Mouse (Mus musculus) bone marrow, adult 2 months (tissue): Measurements from ENCODE around the gene Actb.

Experiments used
- CTCF ChIP-seq: fragments of 200-500 bp; IDR thresholded peaks from 2 replicates; pipeline ENCODE4 v1.5.1; 2011; ENCODE audit warnings: low read length, control low read depth; ENCODE audit not compliant: control insufficient read depth, insufficient read depth
- POLR2A ChIP-seq: fragments of 200-500 bp; IDR thresholded peaks from 2 replicates; pipeline ENCODE4 v1.6.1; 2011; ENCODE audit warnings: low read depth, mild to moderate bottlenecking, control low read depth, low read length, borderline replicate concordance; ENCODE audit not compliant: control insufficient read depth

DNA sequence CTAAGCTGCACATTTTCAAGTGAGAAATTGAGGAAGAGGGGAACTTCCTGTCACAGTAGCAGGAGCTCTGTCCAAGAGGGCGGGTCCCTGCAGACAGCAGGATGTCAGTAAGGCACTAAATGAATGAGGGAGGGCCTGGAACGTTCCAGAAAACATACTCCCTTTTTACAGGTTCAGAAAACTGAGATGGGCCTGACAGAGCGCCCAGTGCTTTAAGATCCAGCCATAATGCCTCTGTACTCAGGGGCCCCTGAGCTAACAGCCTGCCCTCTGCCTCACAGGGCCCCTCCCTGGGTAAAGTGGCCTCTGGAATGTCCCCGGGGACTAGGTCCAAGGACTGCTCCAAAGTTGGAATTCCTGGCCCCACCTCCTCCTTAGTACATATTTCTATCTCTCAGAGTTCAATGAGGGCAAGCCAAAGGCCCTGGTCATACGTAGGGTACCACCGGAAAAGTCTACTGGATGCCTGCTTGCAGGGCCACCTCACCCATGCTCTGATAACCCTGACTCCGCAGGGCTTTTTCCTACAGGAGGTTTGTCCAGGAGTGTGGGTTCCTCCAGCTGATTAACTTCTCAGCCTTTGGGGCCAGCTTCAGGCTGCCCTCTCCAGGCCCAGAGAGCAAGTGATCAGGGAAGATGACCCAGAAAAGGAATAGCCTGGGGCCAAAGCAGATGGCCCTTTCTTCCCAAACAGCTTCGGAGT lies 3.2 kb upstream of the Actb start:
- TF ChIP-seq POLR2A (no peak), CTCF (no peak)
